Mouse (Mus musculus) left cerebral cortex, postnatal 14 days (tissue): Measurements from ENCODE around the gene Pecam1. TPM values are rescaled to one million over a fixed set of nuclear protein-coding genes. Genes with fewer than 3 reads are reported as not detected.
A peak's percentile ranks its signal among the peaks of the same experiment; 100 is the strongest.
"Not testable (repeated sequence)": the region's sequence is repeated elsewhere in the genome, so short reads cannot be mapped to it uniquely, and the experiment has no call there.

Experiments
- DNase-seq, 2 experiments: peaks; one replicate each; pipeline ENCODE4 v3.0.0; 2021 to 2022; ENCODE audit warnings: low spot score in 2 of 2, mixed read lengths in 1 of 2
- intact Hi-C: fragments of 180-260 bp; cut with DNase I; formaldehyde crosslinking; loops from one replicate; pipeline ENCODE4 v1.15.1; 2025
- total RNA-seq, 2 experiments: library from RNA; stranded (reverse); gene quantifications; 2 replicates each; pipeline ENCODE4 v1.2.3; 2021

Gene Pecam1
- total RNA-seq, 2 experiments from 2014 or later, result 19.2 to 21.7 TPM

DNA sequence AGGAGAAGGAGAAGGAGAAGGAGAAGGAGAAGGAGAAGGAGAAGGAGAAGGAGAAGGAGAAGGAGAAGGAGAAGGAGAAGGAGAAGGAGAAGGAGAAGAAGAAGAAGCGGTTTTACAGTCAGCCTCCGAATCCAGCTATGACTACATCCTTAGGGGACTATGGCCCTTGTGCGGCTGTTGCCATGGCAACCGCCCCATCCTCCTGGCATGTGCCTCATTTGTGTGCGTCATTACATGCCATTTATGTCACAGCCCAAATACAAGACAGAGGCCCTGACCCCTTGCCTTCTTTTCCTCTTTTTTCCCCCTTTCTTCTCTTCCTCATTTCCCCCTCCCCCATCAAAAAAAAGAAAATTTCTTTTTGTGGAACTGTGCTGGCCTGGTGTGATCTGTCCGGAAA lies 9.2 kb downstream of the Pecam1 start:
- peak; percentile 35 to 50 for DNase-seq

GRCm38 (mm10) chr11:106740724-106741123 lies 9.7 kb downstream of the Pecam1 start:
- not testable (repeated sequence) for DNase-seq
- intact Hi-C loops, result loop anchor here (5.0 to 10.0 kb wide), 2 partner anchors 256 to 323 kb away; partner anchors contain the start of gene Ern1

More for the DNA sequence above, 9.2 kb downstream of the Pecam1 start:
- intact Hi-C loops, result loop anchor here (5.0 to 10.0 kb wide), 2 partner anchors 256 to 324 kb away; partner anchors contain the start of gene Ern1

- no peak for DNase-seq
- intact Hi-C loops, result no loop called here
These were observed 11.3 kb downstream of the Pecam1 start for GRCm38 (mm10) chr11:106739116-106739515.

- DNase-seq, result peak; percentile 48 to 54
- intact Hi-C loops, result no loop called here
These were observed 13.2 kb downstream of the Pecam1 start for GRCm38 (mm10) chr11:106737178-106737621.

DNA sequence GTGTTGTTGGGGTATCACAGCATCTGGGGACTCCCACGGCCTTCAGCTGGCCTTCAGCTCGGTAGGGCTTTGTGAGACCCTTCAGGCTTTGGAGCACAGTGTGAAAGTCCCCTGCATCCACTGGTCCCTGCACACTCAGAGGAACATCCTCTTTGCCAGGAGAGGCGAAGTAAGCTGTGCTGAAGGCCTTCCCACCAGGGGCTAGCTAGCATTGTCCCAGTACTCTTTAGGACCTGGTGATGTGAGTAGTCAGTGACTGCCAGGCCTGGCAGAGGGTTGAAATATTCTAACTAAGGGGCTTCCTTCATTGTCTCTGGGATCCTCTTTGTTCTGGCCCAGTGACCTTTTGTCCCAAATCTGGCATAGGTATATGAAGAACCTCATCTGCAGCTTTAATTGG lies 13.8 kb downstream of the Pecam1 start:
- no peak for DNase-seq
- intact Hi-C loops, result no loop called here

- no peak for DNase-seq
- intact Hi-C loops, result no loop called here
These were observed 19.7 kb downstream of the Pecam1 start for GRCm38 (mm10) chr11:106730714-106731113.

- intact Hi-C loops, result no loop called here
These were observed 20.8 kb downstream of the Pecam1 start for GRCm38 (mm10) chr11:106729656-106730055.

DNA sequence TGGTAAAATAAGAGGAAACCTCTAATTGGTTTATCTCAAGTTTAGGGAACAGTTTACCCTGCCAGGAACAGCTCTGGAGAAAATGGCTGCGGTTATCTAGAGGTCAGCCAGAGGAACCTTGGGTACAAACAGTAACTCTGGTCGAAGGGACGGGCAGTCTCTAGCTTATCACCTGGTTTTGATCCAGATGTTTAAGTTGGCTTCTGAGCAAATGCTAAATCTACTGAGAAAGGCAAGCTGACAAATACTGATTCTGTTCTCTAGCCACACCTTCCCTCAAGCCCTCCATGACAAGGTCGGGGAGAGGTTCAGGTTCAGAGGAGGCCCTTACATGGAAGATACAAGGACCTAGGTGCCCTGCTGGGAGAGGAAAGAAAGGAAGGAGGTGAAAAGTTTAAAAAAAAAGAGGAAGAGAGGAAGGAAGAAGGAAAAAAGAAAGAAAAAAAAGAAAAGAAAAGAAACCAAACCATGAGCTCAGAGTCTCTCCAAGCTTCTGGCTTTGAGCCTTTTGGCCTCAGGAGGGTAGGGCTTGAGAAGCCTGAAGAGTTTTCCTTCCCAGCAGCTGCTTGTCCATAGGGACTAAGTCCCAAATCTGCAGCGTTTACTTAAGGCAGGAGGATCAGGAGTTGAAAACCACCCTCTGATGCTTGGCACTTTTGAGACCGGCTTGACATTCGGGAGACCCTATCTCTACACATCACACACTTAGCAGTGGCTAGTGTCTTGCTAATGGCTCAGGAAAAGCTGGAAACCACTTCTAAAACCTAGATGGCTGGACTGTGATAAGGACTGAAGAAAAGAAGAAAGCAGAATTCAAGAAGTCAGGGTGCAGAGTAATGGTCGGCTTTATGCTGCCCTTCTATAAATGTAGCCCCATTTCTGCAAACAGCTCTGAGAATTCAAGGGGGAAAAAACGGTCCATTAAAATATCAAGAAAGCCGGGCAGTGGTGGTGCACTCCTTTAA lies 21.7 kb downstream of the Pecam1 start:
- intact Hi-C loops, result no loop called here
- DNase-seq, result no peak

More at GRCm38 (mm10) chr11:106729656-106730055, 20.8 kb downstream of the Pecam1 start:
- no peak for DNase-seq

- no peak for DNase-seq
- intact Hi-C loops, result no loop called here
These were observed 22.5 kb downstream of the Pecam1 start for GRCm38 (mm10) chr11:106727967-106728366.

DNA sequence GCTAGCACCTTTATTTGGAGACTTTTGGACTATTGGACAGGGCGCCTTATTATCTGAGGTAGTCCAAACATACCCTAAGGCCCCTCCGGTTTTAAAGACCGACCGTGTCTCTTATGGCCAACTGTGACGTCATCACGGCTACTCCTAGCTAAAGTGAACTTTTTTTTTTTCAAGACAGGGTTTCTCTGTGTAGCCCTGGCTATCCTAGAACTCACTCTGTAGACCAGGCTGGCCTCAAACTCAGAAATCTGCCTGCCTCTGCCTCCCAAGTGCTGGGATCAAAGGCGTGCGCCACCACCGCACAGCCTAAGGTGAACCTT lies 25.6 kb downstream of the Pecam1 start:
- intact Hi-C loops, result not testable (repeated sequence)

DNA sequence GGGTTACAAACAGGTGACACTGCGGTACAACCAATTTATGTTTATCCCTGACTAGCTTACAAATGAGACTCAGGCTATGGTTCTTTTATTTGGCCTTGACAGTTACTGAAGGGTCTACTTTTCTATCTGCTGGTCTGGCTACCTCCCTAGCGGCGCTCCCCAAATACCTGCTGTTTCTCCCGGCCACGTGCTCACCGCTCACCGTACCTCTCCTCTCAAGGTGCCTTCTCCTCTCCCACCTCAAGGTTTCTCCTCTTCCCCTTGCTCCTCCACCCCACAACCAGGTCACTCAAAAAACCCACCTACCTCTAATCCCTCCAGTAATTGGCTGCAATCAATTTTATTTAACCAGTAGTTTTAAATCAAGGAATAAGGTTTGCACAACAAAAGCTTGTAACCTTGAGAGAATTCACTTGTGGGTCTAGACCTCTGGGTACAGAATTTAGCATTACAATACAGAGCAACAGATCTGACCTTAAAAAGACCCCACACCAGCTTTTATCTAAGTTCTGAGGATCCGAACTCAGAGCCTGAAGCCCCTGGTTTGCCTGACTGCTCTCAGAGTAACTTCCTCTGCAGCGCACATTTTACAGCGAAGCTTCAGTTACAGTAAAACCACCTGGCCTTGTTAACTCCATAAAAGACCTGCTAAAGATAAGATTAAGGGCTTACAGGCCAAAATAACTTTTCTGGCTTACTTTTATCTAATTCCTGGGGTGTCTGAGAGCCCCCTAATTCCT lies 26.1 kb downstream of the Pecam1 start:
- DNase-seq, result no peak
- intact Hi-C loops, result no loop called here

More for the DNA sequence above, 25.6 kb downstream of the Pecam1 start:
- DNase-seq, result not testable (repeated sequence)

- intact Hi-C loops, result no loop called here
These were observed 26.8 kb downstream of the Pecam1 start for GRCm38 (mm10) chr11:106723611-106724125.

GRCm38 (mm10) chr11:106722831-106723361 lies 27.5 kb downstream of the Pecam1 start:
- intact Hi-C loops, result no loop called here
- no peak for DNase-seq

More at GRCm38 (mm10) chr11:106723611-106724125, 26.8 kb downstream of the Pecam1 start:
- no peak for DNase-seq

GRCm38 (mm10) chr11:106720379-106720778 lies 30.0 kb downstream of the Pecam1 start:
- no peak for DNase-seq
- intact Hi-C loops, result no loop called here

DNA sequence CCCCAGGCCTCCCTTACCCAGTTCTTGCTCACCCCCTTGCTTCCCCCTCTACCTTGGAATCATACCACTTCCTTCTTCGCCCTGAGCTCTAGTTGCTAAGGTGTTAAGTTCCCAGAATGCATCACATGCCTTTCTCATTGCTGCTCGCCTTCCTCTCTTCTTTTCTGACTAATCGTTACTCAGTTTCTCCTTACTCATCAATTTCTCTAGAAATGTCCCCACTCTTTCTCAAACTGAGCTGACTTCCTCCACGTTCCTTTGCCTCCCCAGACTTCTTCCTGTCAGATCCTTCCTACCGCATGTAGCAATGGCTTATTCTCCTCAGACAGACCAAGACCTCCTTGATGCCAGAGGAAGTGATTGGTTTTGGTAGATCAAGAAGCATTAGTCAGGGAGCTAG lies 33.9 kb downstream of the Pecam1 start:
- no peak for DNase-seq
- intact Hi-C loops, result no loop called here

- peak in 1 of 2 experiments; percentile 7 for DNase-seq
- intact Hi-C loops, result no loop called here
These were observed 35.4 kb downstream of the Pecam1 start for GRCm38 (mm10) chr11:106715066-106715465.

GRCm38 (mm10) chr11:106710789-106711188 lies 39.6 kb downstream of the Pecam1 start:
- intact Hi-C loops, result no loop called here
- DNase-seq, result no peak

GRCm38 (mm10) chr11:106709227-106709985 lies 41.0 kb downstream of the Pecam1 start:
- DNase-seq, result no peak
- intact Hi-C loops, result no loop called here

GRCm38 (mm10) chr11:106707866-106708265 lies 42.6 kb downstream of the Pecam1 start:
- intact Hi-C loops, result no loop called here
- no peak for DNase-seq
